Mouse (Mus musculus) liver, embryonic 15.5 days (tissue): ENCODE results near the gene Adprhl2. TPM values are rescaled to one million over a fixed set of nuclear protein-coding genes. Genes with fewer than 3 reads are reported as not detected.

ENCODE experiments used
- ATAC-seq: fragments of 200-750 bp; cut with Nextera tagmentation; 2 replicates; pipeline ENCODE4 v1.8.0; 2017; ENCODE audit warnings: moderate number of reproducible peaks, mild to moderate bottlenecking, moderate library complexity; ENCODE audit not compliant: insufficient read depth
- H3K27ac ChIP-seq: fragments of 300-500 bp; sonication (generic); replicated peaks from 2 replicates; pipeline ENCODE4 v1.5.1; 2015; ENCODE audit warnings: mild to moderate bottlenecking, inconsistent platforms
- H3K27me3 ChIP-seq: fragments of 300-500 bp; sonication (generic); 2 replicates; pipeline ENCODE4 v1.6.1; 2015; ENCODE audit warnings: mild to moderate bottlenecking, inconsistent platforms
- H3K36me3 ChIP-seq: fragments of 300-500 bp; sonication (generic); replicated peaks from 2 replicates; pipeline ENCODE4 v1.6.1; 2015; ENCODE audit warnings: moderate library complexity, mild to moderate bottlenecking, inconsistent platforms
- H3K4me1 ChIP-seq: fragments of 300-500 bp; sonication (generic); replicated peaks from 2 replicates; pipeline ENCODE4 v1.6.1; 2015; ENCODE audit warnings: inconsistent platforms
- H3K4me2 ChIP-seq: fragments of 300-500 bp; sonication (generic); 2 replicates; pipeline ENCODE4 v1.6.1; 2015; ENCODE audit warnings: moderate library complexity, mild to moderate bottlenecking, inconsistent platforms
- H3K4me3 ChIP-seq: fragments of 300-500 bp; sonication (generic); replicated peaks from 2 replicates; pipeline ENCODE4 v1.5.1; 2015; ENCODE audit warnings: mild to moderate bottlenecking, inconsistent platforms
- H3K9ac ChIP-seq: fragments of 300-500 bp; sonication (generic); 2 replicates; pipeline ENCODE4 v1.6.1; 2015; ENCODE audit warnings: moderate library complexity, mild to moderate bottlenecking, inconsistent platforms
- H3K9me3 ChIP-seq: fragments of 300-500 bp; sonication (generic); replicated peaks from 2 replicates; pipeline ENCODE4 v1.6.1; 2016; ENCODE audit warnings: inconsistent platforms
- WGBS: fragments of 180-500 bp; shearing (Covaris S2); methylation state at CpG from one replicate; pipeline ENCODE4 v1.1.7; 2015; ENCODE audit warnings: mixed read lengths; ENCODE audit not compliant: insufficient replicate concordance; 5-methylcytosine and 5-hydroxymethylcytosine counted together
- polyA plus RNA-seq: library from polyadenylated mRNA; unstranded; fragments of >200 nt; fragmentation: Nextera tagmentation; extraction: Ambion mirVana; gene quantifications from 2 replicates; pipeline ENCODE4 v1.2.1, GENCODE M21; 2015

Gene Adprhl2
- polyA plus RNA-seq, 1 experiment from 2014 or later = 26.0 TPM

DNA sequence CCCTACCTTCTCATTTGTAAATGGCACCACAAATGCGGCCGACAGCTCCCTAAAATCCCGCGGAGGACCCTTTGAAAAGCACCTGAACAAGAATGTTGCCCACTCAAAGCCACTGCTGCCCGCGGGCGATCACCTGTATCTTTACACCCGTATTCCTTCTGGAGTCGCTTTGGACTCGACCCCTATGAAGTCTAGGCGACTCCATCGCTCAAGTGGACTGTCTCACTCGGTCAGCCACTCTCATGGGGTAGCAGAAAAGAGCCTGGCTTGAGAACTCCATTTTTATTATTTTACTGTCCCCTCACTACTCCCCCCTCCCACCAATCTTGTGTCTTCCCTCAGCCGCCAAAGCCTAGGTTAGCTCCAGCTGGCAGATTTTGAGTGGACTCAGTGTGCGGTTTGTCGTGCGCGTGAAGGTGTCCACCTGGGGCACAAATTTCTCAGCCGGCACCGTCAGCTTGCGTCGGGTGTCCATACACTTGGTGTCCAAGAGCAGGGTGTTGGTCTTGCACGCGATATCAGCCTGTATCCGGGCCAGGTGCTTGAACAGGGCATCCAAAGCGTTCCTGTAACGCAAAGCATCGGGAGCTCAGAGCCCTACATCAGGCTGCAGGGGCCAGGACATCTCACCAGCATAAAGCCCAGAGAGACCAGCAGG, 480 bp upstream of the Adprhl2 start:
- H3K4me1 ChIP-seq = peaks cover 28% of the 10 kb centered on the region
- H3K36me3 ChIP-seq = peaks cover 14% of the 10 kb centered on the region
- H3K9ac ChIP-seq = peak overlapping the region; percentile 73
- peaks cover 18% of the 10 kb centered on the region for H3K27me3 ChIP-seq
- WGBS = 54% methylated on average over 28 of the region's 28 CpGs
- ATAC-seq = no peak
- 0 out of 2 replicates have a peak overlapping the region, but pooled peaks have one; percentile 48 for H3K27ac ChIP-seq
- peak overlapping the region; percentile 86 for H3K4me3 ChIP-seq
- H3K4me2 ChIP-seq = peak overlapping the region; percentile 86
- no peaks in the 10 kb centered on the region for H3K9me3 ChIP-seq

GRCm38 (mm10) chr4:126319806-126320205, 1.7 kb downstream of the Adprhl2 start:
- peaks cover 29% of the 10 kb centered on the region for H3K36me3 ChIP-seq
- ATAC-seq = no peak
- peaks cover 9% of the 10 kb centered on the region for H3K27me3 ChIP-seq
- 0 out of 2 replicates have a peak overlapping the region, but pooled peaks have one; percentile 48 for H3K27ac ChIP-seq
- peak overlapping the region; percentile 86; the same call in 1 of the 2 replicates for H3K4me2 ChIP-seq
- 74% methylated on average over 6 of the region's 6 CpGs for WGBS
- H3K9me3 ChIP-seq = no peaks in the 10 kb centered on the region
- no peak overlapping the region for H3K9ac ChIP-seq
- H3K4me3 ChIP-seq = no peak overlapping the region
- peaks cover 28% of the 10 kb centered on the region for H3K4me1 ChIP-seq

- Histone ChIP-seq H3K4me1 (peaks cover 22% of the 10 kb centered on the region), H3K4me2 (no peak overlapping the region), H3K9ac (no peak overlapping the region), H3K27me3 (no peaks in the 10 kb centered on the region), H3K36me3 (peaks cover 29% of the 10 kb centered on the region), H3K4me3 (no peak overlapping the region), H3K9me3 (no peaks in the 10 kb centered on the region), H3K27ac (no peak overlapping the region)
- ATAC-seq = no peak
- WGBS = 86% methylated on average over 13 of the region's 13 CpGs
Observed at GRCm38 (mm10) chr4:126316443-126317040, 5.0 kb downstream of the Adprhl2 start.

DNA sequence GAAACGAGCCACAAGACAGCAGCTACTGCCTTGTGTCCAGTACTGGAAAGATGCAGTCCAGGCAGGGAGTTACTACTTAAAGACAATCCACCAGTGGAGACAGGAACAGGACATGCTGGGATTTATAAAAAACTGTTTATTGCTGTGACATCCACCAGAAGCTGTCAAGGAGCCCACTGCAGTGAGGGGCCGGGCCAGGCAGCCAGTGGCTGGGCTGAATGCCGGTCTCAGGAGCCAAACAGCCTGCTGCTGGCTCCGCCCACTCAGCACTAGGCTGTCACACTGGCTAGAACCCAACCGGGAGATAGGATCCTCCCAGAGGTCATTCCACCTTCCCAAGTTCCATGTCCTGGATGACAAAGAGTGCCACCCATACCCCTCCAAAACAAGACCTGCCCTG, 5.6 kb downstream of the Adprhl2 start:
- Histone ChIP-seq H3K9me3 (no peaks in the 10 kb centered on the region), H3K4me3 (no peak overlapping the region), H3K4me1 (peaks cover 19% of the 10 kb centered on the region), H3K36me3 (peaks cover 29% of the 10 kb centered on the region), H3K4me2 (no peak overlapping the region), H3K27ac (no peak overlapping the region), H3K27me3 (no peaks in the 10 kb centered on the region), H3K9ac (no peak overlapping the region)
- no peak for ATAC-seq
- 49% methylated on average over 5 of the region's 5 CpGs for WGBS

GRCm38 (mm10) chr4:126314393-126314792, 7.1 kb downstream of the Adprhl2 start:
- WGBS = 67% methylated on average over 10 of the region's 10 CpGs
- H3K4me1 ChIP-seq = peaks cover 8% of the 10 kb centered on the region; the same call in 1 of the 2 replicates

DNA sequence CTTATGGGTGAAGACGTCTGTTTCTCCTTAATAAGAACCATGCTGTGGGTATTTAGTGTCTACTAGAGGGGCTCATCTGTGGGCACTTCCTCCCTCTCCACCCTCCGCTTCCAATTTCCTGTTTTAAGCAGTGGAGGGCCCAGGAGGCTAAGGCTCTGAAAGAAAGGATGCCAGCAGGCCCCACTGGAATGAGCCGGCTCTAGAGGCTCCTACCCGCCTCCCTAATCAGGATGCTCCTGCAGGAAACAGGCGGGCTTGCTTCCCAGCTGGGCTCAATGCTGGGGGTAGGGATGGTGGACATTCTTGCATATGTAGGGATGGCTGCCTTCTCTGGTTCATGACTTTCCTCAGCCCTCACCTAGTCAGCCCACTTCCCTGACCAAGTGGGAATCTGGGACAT, 8.3 kb downstream of the Adprhl2 start:
- no peak overlapping the region for H3K27ac ChIP-seq
- H3K4me1 ChIP-seq = peaks cover 4% of the 10 kb centered on the region; the same call in 1 of the 2 replicates
- H3K9me3 ChIP-seq = no peaks in the 10 kb centered on the region
- WGBS = 47% methylated on average over 5 of the region's 5 CpGs
- no peak overlapping the region for H3K4me2 ChIP-seq
- no peak overlapping the region for H3K9ac ChIP-seq
- H3K36me3 ChIP-seq = peaks cover 27% of the 10 kb centered on the region
- peaks cover 9% of the 10 kb centered on the region; the same call in 1 of the 2 replicates for H3K27me3 ChIP-seq
- no peak for ATAC-seq
- no peak overlapping the region for H3K4me3 ChIP-seq

More at GRCm38 (mm10) chr4:126314393-126314792, 7.1 kb downstream of the Adprhl2 start:
- Histone ChIP-seq H3K27ac (no peak overlapping the region), H3K4me3 (no peak overlapping the region), H3K4me2 (no peak overlapping the region), H3K9ac (no peak overlapping the region), H3K27me3 (peaks cover 4% of the 10 kb centered on the region; the same call in 1 of the 2 replicates), H3K36me3 (peaks cover 29% of the 10 kb centered on the region), H3K9me3 (no peaks in the 10 kb centered on the region)
- no peak for ATAC-seq

- Histone ChIP-seq H3K4me2 (no peak overlapping the region), H3K9me3 (no peaks in the 10 kb centered on the region), H3K4me1 (peaks cover 4% of the 10 kb centered on the region; the same call in 1 of the 2 replicates), H3K36me3 (peaks cover 12% of the 10 kb centered on the region), H3K4me3 (no peak overlapping the region), H3K27ac (no peak overlapping the region), H3K27me3 (peaks cover 17% of the 10 kb centered on the region; the same call in 1 of the 2 replicates), H3K9ac (no peak overlapping the region)
- no peak for ATAC-seq
- WGBS = 78% methylated on average over 15 of the region's 16 CpGs
Observed at GRCm38 (mm10) chr4:126311566-126312200, 9.8 kb downstream of the Adprhl2 start.

GRCm38 (mm10) chr4:126310344-126310743, 11.2 kb downstream of the Adprhl2 start:
- no peak overlapping the region for H3K4me3 ChIP-seq
- peaks cover 4% of the 10 kb centered on the region; the same call in 1 of the 2 replicates for H3K4me1 ChIP-seq
- no peaks in the 10 kb centered on the region for H3K36me3 ChIP-seq
- WGBS = 60% methylated on average over 7 of the region's 7 CpGs
- H3K4me2 ChIP-seq = no peak overlapping the region
- no peak overlapping the region for H3K9ac ChIP-seq
- no peak for ATAC-seq
- no peak overlapping the region for H3K27ac ChIP-seq
- H3K9me3 ChIP-seq = no peaks in the 10 kb centered on the region
- peaks cover 18% of the 10 kb centered on the region; the same call in 1 of the 2 replicates for H3K27me3 ChIP-seq

GRCm38 (mm10) chr4:126309922-126310309, 11.6 kb downstream of the Adprhl2 start:
- Histone ChIP-seq H3K4me2 (peak overlapping the region; percentile 37), H3K9ac (no peak overlapping the region), H3K4me3 (0 out of 2 replicates have a peak overlapping the region, but pooled peaks have one; percentile 4), H3K9me3 (no peaks in the 10 kb centered on the region), H3K27me3 (peaks cover 18% of the 10 kb centered on the region; the same call in 1 of the 2 replicates), H3K36me3 (no peaks in the 10 kb centered on the region), H3K27ac (no peak overlapping the region), H3K4me1 (peaks cover 4% of the 10 kb centered on the region; the same call in 1 of the 2 replicates)
- 0 out of 2 replicates have a peak, but pooled peaks have one; percentile 23 for ATAC-seq
- WGBS = 0% methylated on average over 7 of the region's 7 CpGs

GRCm38 (mm10) chr4:126309211-126309921, 12.1 kb downstream of the Adprhl2 start:
- WGBS = 16% methylated on average over 20 of the region's 20 CpGs
- Histone ChIP-seq H3K4me3 (0 out of 2 replicates have a peak overlapping the region, but pooled peaks have one; percentile 4), H3K27me3 (peaks cover 22% of the 10 kb centered on the region; the same call in 1 of the 2 replicates), H3K9me3 (no peaks in the 10 kb centered on the region), H3K9ac (no peak overlapping the region), H3K4me1 (peaks cover 4% of the 10 kb centered on the region; the same call in 1 of the 2 replicates), H3K36me3 (no peaks in the 10 kb centered on the region), H3K4me2 (peak overlapping the region; percentile 37), H3K27ac (no peak overlapping the region)
- no peak for ATAC-seq
